Mouse (Mus musculus): ENCODE measurements at regions not wholly inside any gene's neighbourhood (a gene's known extent, or its start where the extent isn't known, plus 50 kb on each side); places are given as distances from the start of the nearest gene placed in this dataset.

- no peak for ATAC-seq (ENCODE audit: low FRiP score, low read depth)
- H3K4me2 ChIP-seq (replicated peaks), result no peak overlapping the region
- WGBS, result 40% methylated on average over 5 of the region's 5 CpGs
These were observed 867.1 kb upstream of the Slit2 start for GRCm38 (mm10) chr5:47115882-47116281.

GRCm38 (mm10) chr5:47095703-47096102, 887.2 kb upstream of the Slit2 start:
- no peak for ATAC-seq (ENCODE audit: low FRiP score, low read depth)
- no peaks in the 10 kb centered on the region for H3K36me3 ChIP-seq

More at GRCm38 (mm10) chr5:47115882-47116281, 867.1 kb upstream of the Slit2 start:
- no peaks in the 10 kb centered on the region for H3K9me3 ChIP-seq
- H3K27ac ChIP-seq, result no peak overlapping the region
- no peak overlapping the region for H3K9ac ChIP-seq
- H3K36me3 ChIP-seq, result no peaks in the 10 kb centered on the region
- H3K4me3 ChIP-seq, result no peak overlapping the region
- no peaks in the 10 kb centered on the region for H3K27me3 ChIP-seq (replicated peaks)
- no peaks in the 10 kb centered on the region for H3K4me1 ChIP-seq

GRCm38 (mm10) chr5:47052942-47053341, 930.0 kb upstream of the Slit2 start:
- H3K4me2 ChIP-seq (replicated peaks), result no peak overlapping the region
- H3K9ac ChIP-seq, result no peak overlapping the region
- no peaks in the 10 kb centered on the region for H3K27me3 ChIP-seq (replicated peaks)
- H3K36me3 ChIP-seq, result no peaks in the 10 kb centered on the region
- H3K27ac ChIP-seq, result no peak overlapping the region
- no peak for ATAC-seq (ENCODE audit: low FRiP score, low read depth)
- H3K9me3 ChIP-seq, result no peaks in the 10 kb centered on the region
- no peak overlapping the region for H3K4me3 ChIP-seq
- WGBS, result 31% methylated on average over 3 of the region's 3 CpGs
- H3K4me1 ChIP-seq, result no peaks in the 10 kb centered on the region; the same call in 1 of the 2 replicates

More at GRCm38 (mm10) chr5:47095703-47096102, 887.2 kb upstream of the Slit2 start:
- Histone ChIP-seq H3K9me3 (no peaks in the 10 kb centered on the region), H3K4me1 (no peaks in the 10 kb centered on the region), H3K4me2 (replicated peaks) (no peak overlapping the region), H3K27ac (no peak overlapping the region), H3K9ac (no peak overlapping the region), H3K4me3 (no peak overlapping the region), H3K27me3 (replicated peaks) (no peaks in the 10 kb centered on the region)

GRCm38 (mm10) chr5:47036752-47037151, 946.2 kb upstream of the Slit2 start:
- ATAC-seq (ENCODE audit: low FRiP score, low read depth), result no peak
- Histone ChIP-seq H3K4me1 (no peaks in the 10 kb centered on the region), H3K4me2 (replicated peaks) (no peak overlapping the region), H3K27ac (no peak overlapping the region), H3K4me3 (no peak overlapping the region), H3K27me3 (replicated peaks) (no peaks in the 10 kb centered on the region), H3K9me3 (no peaks in the 10 kb centered on the region), H3K36me3 (no peaks in the 10 kb centered on the region), H3K9ac (no peak overlapping the region)
- WGBS, result 62% methylated on average over 1 of the region's 1 CpGs

- H3K4me2 ChIP-seq (replicated peaks), result no peak overlapping the region
- no peaks in the 10 kb centered on the region for H3K9me3 ChIP-seq
- no peak overlapping the region for H3K4me3 ChIP-seq
- H3K4me1 ChIP-seq, result no peaks in the 10 kb centered on the region
- H3K27me3 ChIP-seq (replicated peaks), result no peaks in the 10 kb centered on the region
- ATAC-seq (ENCODE audit: low FRiP score, low read depth), result no peak
- H3K9ac ChIP-seq, result no peak overlapping the region
- H3K27ac ChIP-seq, result no peak overlapping the region
- WGBS, result 72% methylated on average over 7 of the region's 7 CpGs
- H3K36me3 ChIP-seq, result no peaks in the 10 kb centered on the region
These were observed 948.9 kb upstream of the Slit2 start for GRCm38 (mm10) chr5:47034021-47034420.

GRCm38 (mm10) chr5:47014351-47014750, 968.6 kb upstream of the Slit2 start:
- no peak; the same call in 1 of the 2 replicates for ATAC-seq (ENCODE audit: low FRiP score, low read depth)
- H3K9me3 ChIP-seq, result no peaks in the 10 kb centered on the region
- H3K27ac ChIP-seq, result no peak overlapping the region

GRCm38 (mm10) chr5:46992557-46992956, 990.4 kb upstream of the Slit2 start:
- 91% methylated on average over 4 of the region's 4 CpGs for WGBS
- H3K4me1 ChIP-seq, result no peaks in the 10 kb centered on the region
- H3K36me3 ChIP-seq, result no peaks in the 10 kb centered on the region
- H3K27ac ChIP-seq, result no peak overlapping the region
- no peaks in the 10 kb centered on the region for H3K9me3 ChIP-seq
- no peak overlapping the region for H3K9ac ChIP-seq
- no peak overlapping the region for H3K4me2 ChIP-seq (replicated peaks)
- no peaks in the 10 kb centered on the region for H3K27me3 ChIP-seq (replicated peaks)
- ATAC-seq (ENCODE audit: low FRiP score, low read depth), result no peak
- no peak overlapping the region for H3K4me3 ChIP-seq

More at GRCm38 (mm10) chr5:47014351-47014750, 968.6 kb upstream of the Slit2 start:
- H3K4me2 ChIP-seq (replicated peaks), result no peak overlapping the region
- H3K4me1 ChIP-seq, result no peaks in the 10 kb centered on the region
- no peaks in the 10 kb centered on the region for H3K36me3 ChIP-seq
- H3K9ac ChIP-seq, result no peak overlapping the region
- no peaks in the 10 kb centered on the region for H3K27me3 ChIP-seq (replicated peaks)
- no peak overlapping the region for H3K4me3 ChIP-seq

GRCm38 (mm10) chr5:46986519-46986918, 996.4 kb upstream of the Slit2 start:
- no peaks in the 10 kb centered on the region for H3K9me3 ChIP-seq
- H3K9ac ChIP-seq, result no peak overlapping the region
- no peak overlapping the region for H3K4me2 ChIP-seq (replicated peaks)
- H3K27ac ChIP-seq, result no peak overlapping the region
- no peak for ATAC-seq (ENCODE audit: low FRiP score, low read depth)
- no peak overlapping the region for H3K4me3 ChIP-seq
- no peaks in the 10 kb centered on the region for H3K4me1 ChIP-seq
- 87% methylated on average over 2 of the region's 2 CpGs for WGBS
- H3K27me3 ChIP-seq (replicated peaks), result no peaks in the 10 kb centered on the region
- no peaks in the 10 kb centered on the region for H3K36me3 ChIP-seq

- WGBS, result 91% methylated on average over 2 of the region's 2 CpGs
- H3K4me1 ChIP-seq, result no peaks in the 10 kb centered on the region
- no peaks in the 10 kb centered on the region for H3K27me3 ChIP-seq (replicated peaks)
- H3K4me3 ChIP-seq, result no peak overlapping the region
- ATAC-seq (ENCODE audit: low FRiP score, low read depth), result no peak
- H3K9me3 ChIP-seq, result no peaks in the 10 kb centered on the region
- no peak overlapping the region for H3K9ac ChIP-seq
- H3K4me2 ChIP-seq (replicated peaks), result no peak overlapping the region
- no peak overlapping the region for H3K27ac ChIP-seq
- no peaks in the 10 kb centered on the region for H3K36me3 ChIP-seq
These were observed 1002.6 kb upstream of the Slit2 start for GRCm38 (mm10) chr5:46980326-46980725.

GRCm38 (mm10) chr5:46968870-46969436, 1014.0 kb upstream of the Slit2 start:
- H3K9ac ChIP-seq, result no peak overlapping the region
- H3K9me3 ChIP-seq, result no peaks in the 10 kb centered on the region; the same call in 1 of the 2 replicates
- H3K4me2 ChIP-seq (replicated peaks), result no peak overlapping the region
- WGBS, result 94% methylated on average over 5 of the region's 5 CpGs
- no peaks in the 10 kb centered on the region for H3K27me3 ChIP-seq (replicated peaks)
- H3K27ac ChIP-seq, result no peak overlapping the region
- no peaks in the 10 kb centered on the region for H3K36me3 ChIP-seq
- no peaks in the 10 kb centered on the region for H3K4me1 ChIP-seq
- no peak overlapping the region for H3K4me3 ChIP-seq
- no peak for ATAC-seq (ENCODE audit: low FRiP score, low read depth)

- H3K4me1 ChIP-seq, result no peaks in the 10 kb centered on the region
- H3K27me3 ChIP-seq (replicated peaks), result no peaks in the 10 kb centered on the region
- no peak overlapping the region for H3K9ac ChIP-seq
- H3K4me3 ChIP-seq, result no peak overlapping the region
- 78% methylated on average over 2 of the region's 2 CpGs for WGBS
- no peak overlapping the region for H3K4me2 ChIP-seq (replicated peaks)
- no peak overlapping the region for H3K27ac ChIP-seq
- H3K9me3 ChIP-seq, result no peaks in the 10 kb centered on the region
- no peaks in the 10 kb centered on the region for H3K36me3 ChIP-seq
- ATAC-seq (ENCODE audit: low FRiP score, low read depth), result no peak
These were observed 1022.2 kb upstream of the Slit2 start for GRCm38 (mm10) chr5:46960749-46961148.

GRCm38 (mm10) chr5:46926324-46926723, 1056.6 kb upstream of the Slit2 start:
- no peak for ATAC-seq (ENCODE audit: low FRiP score, low read depth)
- H3K36me3 ChIP-seq, result no peaks in the 10 kb centered on the region
- 87% methylated on average over 7 of the region's 7 CpGs for WGBS
- H3K9me3 ChIP-seq, result no peaks in the 10 kb centered on the region
- H3K27ac ChIP-seq, result no peak overlapping the region
- no peak overlapping the region for H3K4me3 ChIP-seq
- no peak overlapping the region for H3K9ac ChIP-seq
- no peak overlapping the region for H3K4me2 ChIP-seq (replicated peaks)
- no peaks in the 10 kb centered on the region for H3K27me3 ChIP-seq (replicated peaks)
- H3K4me1 ChIP-seq, result no peaks in the 10 kb centered on the region

GRCm38 (mm10) chr5:46901909-46902308, 1044.5 kb upstream of the Lcorl start:
- H3K9ac ChIP-seq, result no peak overlapping the region
- H3K4me1 ChIP-seq, result no peaks in the 10 kb centered on the region
- H3K36me3 ChIP-seq, result no peaks in the 10 kb centered on the region
- WGBS, result 80% methylated on average over 2 of the region's 2 CpGs
- no peak overlapping the region for H3K4me3 ChIP-seq
- H3K9me3 ChIP-seq, result no peaks in the 10 kb centered on the region
- no peaks in the 10 kb centered on the region for H3K27me3 ChIP-seq (replicated peaks)
- H3K27ac ChIP-seq, result no peak overlapping the region
- ATAC-seq (ENCODE audit: low FRiP score, low read depth), result no peak
- H3K4me2 ChIP-seq (replicated peaks), result no peak overlapping the region
